ENCODE assay signal across 12 mouse cellular contexts in genomic region chr13:45088796-45089221, GRCm38 (mm10). TPM values are rescaled to one million over a fixed set of nuclear protein-coding genes. Genes with fewer than 3 reads are reported as not detected.
DNase-seq lines count a peak whose midpoint lies in the region; ATAC-seq lines count a peak whose summit lies in the region.
"Had no signal": no experiment of that assay in that cellular context is flagged by ENCODE, and none has a peak within 500 bp of the region (broad histone marks: within the 10 kb centered on the region; RNA-seq: fewer than 3 reads in every experiment).

No protein-coding gene starts in this region.

- WGBS in hindbrain, embryonic 10.5 days = 49% methylated on average over 2 of the region's 2 CpGs
- WGBS in hindbrain, embryonic 11.5 days = 42% methylated on average over 2 of the region's 2 CpGs
- 13% methylated on average over 2 of the region's 2 CpGs for WGBS in intestine, embryonic 14.5 days
- WGBS in large intestine, adult 2 months = 4% methylated on average over 2 of the region's 2 CpGs
- WGBS in stomach, embryonic 14.5 days = 11% methylated on average over 2 of the region's 2 CpGs
- 72% methylated on average over 2 of the region's 2 CpGs for WGBS in midbrain, embryonic 16.5 days

- H3K27ac ChIP-seq in hindbrain, embryonic 10.5 days = no peak overlapping the region; the same call in 1 of the 2 replicates
- H3K27ac ChIP-seq in hindbrain, embryonic 11.5 days (ENCODE audit: low read depth, low read length) = no peak overlapping the region
- peak overlapping the region; percentile 51; the same call in 1 of the 2 replicates for H3K27ac ChIP-seq in intestine, embryonic 14.5 days (ENCODE audit: low read depth)
- peak overlapping the region; percentile 55; the same call in 1 of the 2 replicates for H3K27ac ChIP-seq in stomach, embryonic 14.5 days (ENCODE audit: low read length)
- H3K27ac ChIP-seq in midbrain, embryonic 16.5 days (ENCODE audit: low read length) = no peak overlapping the region
- H3K27ac ChIP-seq: gastrocnemius, adult 2 months; layer of hippocampus, adult 2 months; limb, embryonic 15.5 days had no signal

- H3K9me3 ChIP-seq in hindbrain, embryonic 10.5 days = no peaks in the 10 kb centered on the region
- H3K9me3 ChIP-seq in hindbrain, embryonic 11.5 days (ENCODE audit: control insufficient read depth, low read length) = no peaks in the 10 kb centered on the region
- no peaks in the 10 kb centered on the region for H3K9me3 ChIP-seq in intestine, embryonic 14.5 days (ENCODE audit: control insufficient read depth, low read length)
- no peaks in the 10 kb centered on the region for H3K9me3 ChIP-seq in stomach, embryonic 14.5 days (ENCODE audit: control insufficient read depth, low read depth, low read length)
- no peaks in the 10 kb centered on the region for H3K9me3 ChIP-seq in midbrain, embryonic 16.5 days (replicated peaks; ENCODE audit: control insufficient read depth, low read length, poor library complexity, severe bottlenecking)
- H3K9me3 ChIP-seq: limb, embryonic 15.5 days had no signal

- no peak overlapping the region for H3K4me3 ChIP-seq in hindbrain, embryonic 10.5 days
- no peak overlapping the region for H3K4me3 ChIP-seq in hindbrain, embryonic 11.5 days (ENCODE audit: low read depth, low read length)
- no peak overlapping the region for H3K4me3 ChIP-seq in intestine, embryonic 14.5 days (ENCODE audit: low read depth, low read length)
- H3K4me3 ChIP-seq in stomach, embryonic 14.5 days (ENCODE audit: low read depth, low read length) = no peak overlapping the region
- no peak overlapping the region for H3K4me3 ChIP-seq in midbrain, embryonic 16.5 days (ENCODE audit: low read depth, low read length)
- H3K4me3 ChIP-seq: gastrocnemius, adult 2 months; layer of hippocampus, adult 2 months; limb, embryonic 15.5 days had no signal

- H3K36me3 ChIP-seq in hindbrain, embryonic 10.5 days = no peaks in the 10 kb centered on the region
- H3K36me3 ChIP-seq in hindbrain, embryonic 11.5 days (ENCODE audit: control insufficient read depth, insufficient read depth, low read length) = no peaks in the 10 kb centered on the region
- H3K36me3 ChIP-seq in intestine, embryonic 14.5 days (ENCODE audit: control insufficient read depth, insufficient read depth, low read length) = no peaks in the 10 kb centered on the region
- H3K36me3 ChIP-seq in stomach, embryonic 14.5 days (ENCODE audit: control insufficient read depth, insufficient read depth, low read length) = no peaks in the 10 kb centered on the region
- H3K36me3 ChIP-seq in midbrain, embryonic 16.5 days (ENCODE audit: control insufficient read depth, insufficient read depth, low read length) = no peaks in the 10 kb centered on the region
- H3K36me3 ChIP-seq: limb, embryonic 15.5 days had no signal

- peak; percentile 36 for DNase-seq in hindbrain, embryonic 10.5 days (ENCODE audit: low spot score)
- no peak for DNase-seq in hindbrain, embryonic 11.5 days (ENCODE audit: low spot score)
- peak; percentile 59 for DNase-seq in intestine, embryonic 14.5 days (ENCODE audit: low spot score)
- DNase-seq in large intestine, adult 2 months (ENCODE audit: low read depth, low spot score) = peak; percentile 47
- DNase-seq in frontal cortex, postnatal 36 days (ENCODE audit: low spot score in 2 of 2) = no peak
- no peak for DNase-seq in thymus, postnatal 4 days
- DNase-seq: cerebellum, postnatal 36 days; gastrocnemius, adult 2 months had no signal

- H3K27me3 ChIP-seq in hindbrain, embryonic 10.5 days (ENCODE audit: insufficient read depth, poor library complexity, severe bottlenecking) = peaks cover 22% of the 10 kb centered on the region
- no peaks in the 10 kb centered on the region for H3K27me3 ChIP-seq in hindbrain, embryonic 11.5 days (ENCODE audit: control insufficient read depth, insufficient read depth, low read length)
- H3K27me3 ChIP-seq in intestine, embryonic 14.5 days (replicated peaks; ENCODE audit: control insufficient read depth, insufficient read depth, low read length) = no peaks in the 10 kb centered on the region
- no peaks in the 10 kb centered on the region for H3K27me3 ChIP-seq in stomach, embryonic 14.5 days (ENCODE audit: control insufficient read depth, insufficient read depth, low read length)
- H3K27me3 ChIP-seq in midbrain, embryonic 16.5 days (ENCODE audit: control insufficient read depth, insufficient read depth, low read depth, low read length) = no peaks in the 10 kb centered on the region
- H3K27me3 ChIP-seq: limb, embryonic 15.5 days had no signal

- no peak for ATAC-seq in hindbrain, embryonic 11.5 days (ENCODE audit: low FRiP score)
- peak; percentile 83 for ATAC-seq in intestine, embryonic 14.5 days (replicated peaks; ENCODE audit: low FRiP score, low TSS enrichment, low read depth)
- peak; percentile 92 for ATAC-seq in stomach, embryonic 14.5 days (ENCODE audit: insufficient number of reproducible peaks, insufficient read depth, low FRiP score, low read depth)
- ATAC-seq in midbrain, embryonic 16.5 days = no peak

- peaks cover 18% of the 10 kb centered on the region for H3K4me1 ChIP-seq in hindbrain, embryonic 10.5 days (replicated peaks)
- no peaks in the 10 kb centered on the region for H3K4me1 ChIP-seq in hindbrain, embryonic 11.5 days (replicated peaks; ENCODE audit: control insufficient read depth, insufficient read depth, low read length)
- peaks cover 2% of the 10 kb centered on the region; the same call in 1 of the 2 replicates for H3K4me1 ChIP-seq in intestine, embryonic 14.5 days (replicated peaks; ENCODE audit: control insufficient read depth, insufficient read depth, low read length)
- H3K4me1 ChIP-seq in stomach, embryonic 14.5 days (ENCODE audit: control insufficient read depth, insufficient read depth, low read length) = 0 out of 2 replicates have a peak, but pooled peaks cover 6% of the 10 kb centered on the region
- no peaks in the 10 kb centered on the region for H3K4me1 ChIP-seq in midbrain, embryonic 16.5 days (ENCODE audit: control insufficient read depth, insufficient read depth, low read length)

- H3K9ac ChIP-seq in hindbrain, embryonic 11.5 days (ENCODE audit: low read depth, low read length) = no peak overlapping the region
- no peak overlapping the region for H3K9ac ChIP-seq in intestine, embryonic 14.5 days (ENCODE audit: low read length)
- H3K9ac ChIP-seq in stomach, embryonic 14.5 days (replicated peaks; ENCODE audit: low read depth, low read length) = no peak overlapping the region
- no peak overlapping the region for H3K9ac ChIP-seq in midbrain, embryonic 16.5 days (ENCODE audit: low read depth, low read length)
- H3K9ac ChIP-seq: limb, embryonic 15.5 days had no signal

- H3K4me2 ChIP-seq in hindbrain, embryonic 11.5 days (replicated peaks; ENCODE audit: low read depth, low read length) = no peak overlapping the region
- H3K4me2 ChIP-seq in intestine, embryonic 14.5 days (ENCODE audit: low read length) = no peak overlapping the region
- H3K4me2 ChIP-seq in stomach, embryonic 14.5 days (replicated peaks; ENCODE audit: low read depth, low read length) = no peak overlapping the region
- no peak overlapping the region for H3K4me2 ChIP-seq in midbrain, embryonic 16.5 days (ENCODE audit: low read length)
- H3K4me2 ChIP-seq: limb, embryonic 15.5 days had no signal

RNA-seq across cellular contexts. Expression of gene Gm9817, which starts 10.3 kb away (rescaled TPM):
- 0.07 TPM in 1 of 2 replicates, not detected in the other for polyA plus RNA-seq in hindbrain, embryonic 10.5 days (2016; fragmentation: Nextera tagmentation; extraction: Ambion mirVana)
- polyA plus RNA-seq in hindbrain, embryonic 11.5 days (2014; fragmentation: Nextera tagmentation; extraction: Ambion mirVana) = 0.07 TPM in 1 of 2 replicates, not detected in the other
- polyA plus RNA-seq in intestine, embryonic 14.5 days (2014; fragmentation: Nextera tagmentation; extraction: Ambion mirVana) = not detected in 2 replicates
- 0.11 and 0.46 TPM in 2 replicates for polyA plus RNA-seq in large intestine, adult 2 months (2012; rRNA removed)
- 0.10 and 0.15 TPM in 2 replicates for polyA plus RNA-seq in stomach, embryonic 14.5 days (2014; fragmentation: Nextera tagmentation; extraction: Ambion mirVana)
- polyA plus RNA-seq in midbrain, embryonic 16.5 days (2015; fragmentation: Nextera tagmentation; extraction: Ambion mirVana) = 0.09 TPM in 1 of 2 replicates, not detected in the other

Comparison
In these comparisons a context has a peak if more than half of its experiments do, and no peak if none do; other contexts are left out.
1. DNase-seq: peak in hindbrain, embryonic 10.5 days (single experiment), intestine, embryonic 14.5 days (single experiment) and large intestine, adult 2 months (single experiment); none in hindbrain, embryonic 11.5 days (single experiment), frontal cortex, postnatal 36 days (0 of 2) and thymus, postnatal 4 days (single experiment).
2. H3K27ac ChIP-seq: peak in intestine, embryonic 14.5 days (single experiment) and stomach, embryonic 14.5 days (single experiment); none in hindbrain, embryonic 10.5 days (single experiment), hindbrain, embryonic 11.5 days (single experiment) and midbrain, embryonic 16.5 days (single experiment).
3. ATAC-seq: peak in intestine, embryonic 14.5 days (single experiment) and stomach, embryonic 14.5 days (single experiment); none in hindbrain, embryonic 11.5 days (single experiment) and midbrain, embryonic 16.5 days (single experiment).